Mouse (Mus musculus): ENCODE results near the gene Creb1. TPM values are rescaled to one million over a fixed set of nuclear protein-coding genes. Genes with fewer than 3 reads are reported as not detected.
A peak's percentile ranks its signal among the peaks of the same experiment; 100 is the strongest.
"Not testable (repeated sequence)": the region's sequence is repeated elsewhere in the genome, so short reads cannot be mapped to it uniquely, and the experiment has no call there.

Creb1 gene
- total RNA-seq, 2 experiments from 2014 or later: 28.9 to 32.6 TPM

DNA sequence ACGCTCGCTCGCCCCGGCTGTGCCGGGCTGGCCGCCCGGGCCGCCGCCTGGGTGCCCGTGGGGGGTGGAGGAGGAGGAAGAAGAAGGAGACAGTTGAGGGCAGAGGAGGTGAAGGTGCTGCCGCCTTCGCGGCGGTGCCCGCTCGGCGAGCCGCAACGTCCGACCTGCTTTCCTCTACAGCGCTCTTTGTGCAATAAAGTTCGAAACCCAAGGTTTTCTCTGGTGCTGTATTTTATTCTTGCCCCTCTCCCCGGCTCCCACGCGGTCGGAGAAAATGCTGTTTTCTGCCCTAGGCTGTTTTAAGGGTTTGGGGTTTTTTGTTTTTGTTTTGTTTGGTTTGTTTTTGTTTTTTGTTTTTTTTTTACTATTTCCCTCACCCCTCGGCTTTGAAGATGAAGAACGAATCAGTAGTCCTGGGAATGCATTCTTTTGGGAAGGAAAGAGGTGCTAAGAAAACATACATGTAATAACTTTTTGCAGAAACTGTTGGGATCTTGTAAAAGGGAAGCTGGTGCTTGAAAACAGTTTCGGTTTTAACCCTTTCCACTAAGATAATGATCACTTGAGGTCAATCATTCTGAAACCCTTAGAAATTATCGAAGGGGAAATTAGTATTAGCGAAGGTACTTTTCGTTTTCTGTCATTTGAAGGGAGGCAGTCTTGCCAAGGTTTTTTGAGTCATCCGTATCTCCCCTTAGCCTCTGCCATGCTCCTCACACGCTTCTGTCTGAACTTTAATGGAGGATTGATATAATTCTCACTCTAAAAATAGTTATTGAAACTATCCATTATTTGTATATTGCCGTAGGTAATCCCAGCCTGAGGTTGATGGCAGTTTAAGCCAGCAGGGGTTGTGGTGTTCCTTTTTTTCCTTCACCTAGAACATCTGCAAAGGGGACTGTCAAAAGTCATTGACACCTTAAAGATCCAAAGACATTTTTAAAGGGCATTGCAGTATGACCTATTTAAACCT, 1.3 kb downstream of the Creb1 start:
- DNase-seq (ENCODE audit: low spot score): peak; percentile 4
- intact Hi-C loops (cut with DNase I): loop anchor here (5.0 to 10.0 kb wide), 4 partner anchors 84 to 1359 kb away; partner anchors contain the start of genes Ccnyl1, Eef1b2, Mettl21a and Ndufs1

DNA sequence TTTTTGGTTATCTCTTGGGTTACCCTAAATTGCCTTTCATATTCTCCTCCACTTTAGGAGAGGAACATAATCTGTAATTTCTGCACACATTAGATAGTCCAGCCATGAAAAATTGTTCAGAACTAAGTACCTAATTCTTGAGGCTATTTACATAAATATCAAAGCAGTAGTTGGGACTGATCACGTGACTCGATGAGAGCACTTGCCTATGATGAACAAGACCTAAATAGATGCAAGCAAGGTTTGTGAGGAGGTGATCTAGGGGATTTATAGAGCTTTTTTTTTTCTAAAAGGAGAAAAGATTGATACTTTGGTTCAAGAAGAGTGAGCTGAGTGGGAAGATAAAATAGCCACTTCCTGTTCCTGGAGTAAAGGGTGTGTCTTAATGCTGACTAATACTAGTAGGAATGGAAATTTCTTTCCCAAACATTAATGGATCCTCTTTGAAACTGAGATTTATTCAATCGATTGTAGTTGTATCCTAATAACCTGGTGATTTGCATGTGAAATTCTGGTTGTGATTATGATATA, 6.5 kb downstream of the Creb1 start:
- DNase-seq (ENCODE audit: low spot score): no peak
- intact Hi-C loops (cut with DNase I): loop anchor here (10.0 kb wide), 2 partner anchors 504 to 1364 kb away; partner anchors contain the start of genes Eef1b2 and Ndufs1

DNA sequence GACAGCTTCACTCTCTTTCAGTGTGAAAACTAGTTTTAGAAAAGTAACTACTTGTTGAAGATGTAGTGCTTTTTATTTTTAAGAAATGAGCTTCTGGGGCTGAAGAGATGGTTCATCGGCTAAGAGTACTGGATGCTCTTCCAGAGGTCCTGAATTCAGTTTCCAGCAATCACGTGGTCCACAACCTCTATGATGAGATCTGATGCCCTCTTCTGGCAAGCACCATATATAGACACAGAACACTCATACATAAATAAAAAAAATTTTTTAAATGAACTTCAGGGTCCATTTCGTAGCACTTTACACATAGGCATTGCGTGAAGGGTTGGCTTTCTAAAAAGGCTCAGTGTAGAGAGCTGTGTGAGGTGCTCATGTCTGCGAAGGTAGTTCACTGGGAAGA, 11.3 kb downstream of the Creb1 start:
- no peak for DNase-seq (ENCODE audit: low spot score)
- intact Hi-C loops (cut with DNase I): no loop called here

DNA sequence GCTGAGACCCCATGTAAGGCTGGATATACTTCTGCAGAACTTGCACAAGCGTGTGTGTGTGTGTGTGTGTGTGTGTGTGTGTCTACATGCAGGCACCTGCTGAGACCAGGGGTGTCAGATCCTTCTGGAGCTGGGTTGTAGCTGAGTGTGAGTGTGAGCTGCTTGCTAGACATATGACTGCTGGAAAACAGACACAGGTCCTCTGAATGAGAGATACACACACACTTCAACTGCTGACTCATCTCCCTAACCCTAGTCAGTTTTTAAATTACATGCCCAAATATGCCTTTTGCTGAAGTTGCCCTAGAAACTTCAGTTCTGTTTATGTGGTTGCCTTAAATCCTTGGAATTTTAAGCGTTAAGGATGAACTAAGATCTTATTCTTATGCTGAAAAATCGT, 13.6 kb downstream of the Creb1 start:
- DNase-seq (ENCODE audit: low spot score): no peak
- intact Hi-C loops (cut with DNase I): no loop called here

DNA sequence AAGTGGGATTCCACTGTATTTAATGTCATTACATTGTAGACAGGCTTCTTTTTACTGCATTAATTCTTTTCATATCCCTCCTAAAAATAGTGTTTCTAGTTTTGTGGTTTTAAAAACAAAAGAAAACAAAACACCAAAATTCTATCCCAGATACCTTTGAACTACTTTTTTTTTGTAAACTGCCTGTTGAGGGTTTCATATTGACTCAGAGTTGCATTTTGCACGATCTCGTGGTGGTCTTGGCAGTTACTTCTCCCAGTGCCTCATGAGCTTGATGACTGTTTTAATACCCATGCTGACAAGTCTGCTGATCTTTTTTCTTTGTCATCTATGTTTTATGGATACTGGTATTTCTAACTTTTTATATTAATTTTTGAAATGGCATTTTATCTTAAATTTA, 16.9 kb downstream of the Creb1 start:
- no peak for DNase-seq (ENCODE audit: low spot score)
- intact Hi-C loops (cut with DNase I): no loop called here

DNA sequence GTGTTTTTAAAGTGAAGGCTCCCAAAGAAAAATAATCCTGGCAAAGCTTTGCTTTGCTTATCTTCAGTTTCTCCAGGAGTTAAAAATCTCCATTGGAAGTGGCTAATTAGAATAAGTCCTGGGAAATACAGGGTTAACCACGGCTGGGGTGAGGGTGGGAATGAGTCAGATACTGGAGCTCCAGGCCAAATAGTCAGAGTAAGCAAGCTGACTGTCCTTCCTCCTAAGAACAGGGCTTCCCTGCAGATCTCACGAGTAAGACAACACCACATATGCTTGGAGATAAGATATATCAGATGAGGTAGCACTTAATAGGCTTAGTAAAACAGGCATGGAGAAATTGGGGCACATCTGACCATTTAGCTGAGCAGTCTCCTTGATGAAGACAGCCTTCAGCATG, 19.5 kb downstream of the Creb1 start:
- no peak for DNase-seq (ENCODE audit: low spot score)
- intact Hi-C loops (cut with DNase I): no loop called here

DNA sequence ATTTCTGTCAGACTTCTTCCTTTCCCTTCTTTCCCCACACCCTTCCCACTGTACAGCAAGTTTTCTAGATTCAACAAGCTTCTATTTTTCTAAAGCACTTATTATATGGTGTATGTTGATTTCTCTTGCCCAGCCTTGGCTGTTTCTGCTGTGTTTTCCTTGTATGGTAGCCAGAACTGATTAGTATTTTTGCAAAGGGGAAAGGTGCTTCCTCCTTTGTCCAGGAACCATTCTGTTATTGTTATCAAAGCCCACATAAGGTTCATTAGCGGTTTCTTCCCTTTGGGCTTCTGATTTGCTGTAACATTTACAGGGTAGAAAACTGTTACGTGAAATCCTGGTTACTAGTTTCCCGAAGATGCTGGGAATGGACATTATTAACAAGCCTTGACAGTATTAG, 27.7 kb downstream of the Creb1 start:
- intact Hi-C loops (cut with DNase I): no loop called here
- DNase-seq (ENCODE audit: low spot score): no peak

DNA sequence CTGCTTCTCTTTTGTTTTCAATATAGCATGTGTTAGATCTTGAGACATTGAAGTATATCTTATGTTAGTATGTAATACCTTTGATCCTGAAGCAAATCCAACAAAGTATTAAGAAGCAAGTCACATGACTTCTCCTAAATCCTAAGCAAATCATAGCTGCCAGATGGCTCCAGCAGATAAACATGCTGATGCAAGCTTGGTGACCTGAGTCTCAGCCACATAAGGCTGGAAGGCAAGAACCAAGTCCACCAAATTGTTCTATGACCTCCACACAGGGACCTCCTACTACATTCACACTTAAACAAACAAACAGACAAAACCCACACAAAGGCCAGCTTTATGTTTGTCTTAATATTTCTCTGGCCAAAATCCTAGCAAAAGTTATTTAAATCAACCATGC, 35.8 kb downstream of the Creb1 start:
- DNase-seq (ENCODE audit: low spot score): no peak
- intact Hi-C loops (cut with DNase I): no loop called here

DNA sequence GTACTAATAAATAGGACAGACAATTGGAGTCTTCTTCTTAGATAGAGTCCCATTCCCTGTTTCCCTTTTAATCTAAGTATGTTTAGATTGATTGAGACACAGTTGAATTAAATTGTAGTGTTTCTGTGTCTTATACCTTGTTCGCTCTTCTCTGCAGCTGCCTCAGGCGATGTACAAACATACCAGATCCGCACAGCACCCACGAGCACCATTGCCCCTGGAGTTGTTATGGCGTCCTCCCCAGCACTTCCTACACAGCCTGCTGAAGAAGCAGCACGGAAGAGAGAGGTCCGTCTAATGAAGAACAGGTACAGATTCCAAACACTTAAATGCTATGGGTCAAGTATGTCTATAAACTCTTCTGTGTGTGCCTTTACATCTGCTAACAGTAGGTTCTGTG, 43.6 kb downstream of the Creb1 start:
- intact Hi-C loops (cut with DNase I): no loop called here
- DNase-seq (ENCODE audit: low spot score): no peak

DNA sequence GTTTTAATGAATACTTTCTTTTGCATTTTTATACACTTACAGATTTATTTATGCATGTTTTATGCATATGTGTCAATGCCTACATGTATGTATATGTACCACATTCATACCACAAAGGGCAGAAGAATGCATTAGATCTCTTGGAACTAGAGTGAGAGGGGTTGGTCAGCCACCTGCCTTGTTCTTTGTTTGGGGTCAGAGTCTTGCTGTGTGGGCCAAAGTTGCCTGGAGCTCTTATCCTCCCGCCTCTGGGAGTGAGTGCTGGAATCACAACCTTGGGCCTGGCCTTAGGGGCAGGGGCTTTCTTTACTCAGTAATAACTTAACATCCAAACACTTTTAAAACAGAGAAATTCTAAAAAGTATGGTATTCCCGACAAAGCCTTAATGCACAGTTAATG, 44.3 kb downstream of the Creb1 start:
- intact Hi-C loops (cut with DNase I): no loop called here
- DNase-seq (ENCODE audit: low spot score): no peak

DNA sequence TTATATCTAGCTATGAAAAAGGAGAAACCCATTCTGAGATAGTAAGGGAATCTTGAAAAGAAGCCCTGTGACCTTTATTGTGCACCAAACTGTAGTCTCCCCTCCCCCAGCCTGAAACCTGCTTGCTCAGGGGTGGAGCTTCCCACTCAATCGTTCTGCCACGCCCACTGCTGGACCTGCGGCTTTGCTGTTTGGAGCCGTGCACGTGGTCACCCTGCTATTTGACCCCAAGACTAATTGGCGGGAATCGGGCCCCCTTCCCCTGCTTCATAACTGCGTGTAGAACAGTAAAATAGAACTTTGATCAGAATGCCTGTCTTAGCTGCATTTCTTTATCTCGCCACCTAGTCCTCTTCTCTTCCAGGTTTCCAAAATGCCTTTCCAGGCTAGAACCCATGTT, 45.5 kb downstream of the Creb1 start:
- intact Hi-C loops (cut with DNase I); DNase-seq (ENCODE audit: low spot score): not testable (repeated sequence)

DNA sequence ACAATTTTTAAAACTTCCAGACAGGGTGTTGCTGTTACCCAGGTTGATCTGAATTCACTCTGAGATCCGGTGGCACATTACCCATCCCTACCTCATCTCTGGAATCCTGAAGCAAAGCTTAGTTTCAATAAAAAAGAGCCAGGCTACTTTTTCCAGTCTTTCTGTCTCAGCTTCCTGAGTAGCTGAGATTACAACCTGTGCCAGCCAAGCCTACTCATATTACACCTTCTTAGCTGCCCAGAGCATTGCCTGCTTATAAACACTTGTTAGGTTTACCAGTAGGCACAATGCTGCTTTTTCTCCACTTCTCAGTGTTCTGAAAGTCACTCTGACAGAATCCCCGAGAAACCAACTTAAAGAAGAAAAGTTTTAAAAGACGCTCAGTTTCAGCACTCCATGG, 46.4 kb downstream of the Creb1 start:
- intact Hi-C loops (cut with DNase I): no loop called here
- no peak for DNase-seq (ENCODE audit: low spot score)

DNA sequence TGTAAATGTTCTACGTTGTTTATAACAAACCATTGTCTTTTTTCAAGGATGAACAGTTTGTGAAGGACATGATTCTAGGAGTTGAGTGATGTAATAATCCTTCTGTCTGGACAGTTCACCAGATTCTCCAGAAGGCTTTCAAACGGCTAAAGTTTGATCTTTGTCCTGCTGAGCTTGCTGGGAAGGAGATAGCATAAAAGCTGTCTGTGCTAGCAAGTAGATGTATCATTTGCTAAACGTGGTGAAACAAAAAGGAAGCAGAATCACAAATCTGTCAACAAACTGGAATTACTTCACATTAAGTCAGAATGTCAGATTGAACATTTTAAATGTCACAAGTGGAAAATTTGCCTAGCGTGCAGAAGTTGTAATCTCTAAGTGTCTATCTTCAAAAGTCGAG, 66.5 kb downstream of the Creb1 start:
- intact Hi-C loops (cut with DNase I): no loop called here
- DNase-seq (ENCODE audit: low spot score): no peak

DNA sequence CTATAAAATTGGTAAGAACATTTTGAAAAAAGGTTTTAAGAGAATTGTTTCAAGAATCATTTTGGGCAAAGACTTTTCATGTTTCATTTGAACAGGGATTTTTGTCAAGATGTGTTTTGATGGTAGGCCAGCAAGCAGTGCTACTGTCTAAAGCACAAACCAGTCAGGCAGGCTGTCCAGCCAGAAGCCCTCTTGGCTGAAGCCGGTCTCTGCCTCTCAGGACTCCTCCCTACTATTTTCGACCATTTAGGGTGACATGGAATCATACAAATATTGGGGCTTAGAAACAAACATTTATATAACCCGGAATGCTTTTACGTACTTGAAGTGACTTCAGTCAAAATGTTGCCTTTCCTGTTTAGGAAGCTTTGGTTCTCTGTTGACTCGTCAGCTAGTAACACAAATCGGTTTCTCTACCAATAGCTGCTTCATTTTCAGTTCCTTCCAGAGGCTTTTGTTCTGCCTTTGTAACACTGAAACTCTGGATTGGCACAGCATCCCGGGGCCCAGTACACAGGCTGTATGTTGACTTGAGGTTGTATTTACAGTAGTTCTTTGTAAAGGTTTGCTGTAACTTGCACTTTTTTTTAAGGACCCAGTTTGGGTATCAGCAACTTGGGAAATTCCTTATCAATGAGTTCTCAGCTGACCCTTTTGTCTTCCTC, 68.1 kb downstream of the Creb1 start:
- intact Hi-C loops (cut with DNase I): no loop called here
- DNase-seq (ENCODE audit: low spot score): no peak

DNA sequence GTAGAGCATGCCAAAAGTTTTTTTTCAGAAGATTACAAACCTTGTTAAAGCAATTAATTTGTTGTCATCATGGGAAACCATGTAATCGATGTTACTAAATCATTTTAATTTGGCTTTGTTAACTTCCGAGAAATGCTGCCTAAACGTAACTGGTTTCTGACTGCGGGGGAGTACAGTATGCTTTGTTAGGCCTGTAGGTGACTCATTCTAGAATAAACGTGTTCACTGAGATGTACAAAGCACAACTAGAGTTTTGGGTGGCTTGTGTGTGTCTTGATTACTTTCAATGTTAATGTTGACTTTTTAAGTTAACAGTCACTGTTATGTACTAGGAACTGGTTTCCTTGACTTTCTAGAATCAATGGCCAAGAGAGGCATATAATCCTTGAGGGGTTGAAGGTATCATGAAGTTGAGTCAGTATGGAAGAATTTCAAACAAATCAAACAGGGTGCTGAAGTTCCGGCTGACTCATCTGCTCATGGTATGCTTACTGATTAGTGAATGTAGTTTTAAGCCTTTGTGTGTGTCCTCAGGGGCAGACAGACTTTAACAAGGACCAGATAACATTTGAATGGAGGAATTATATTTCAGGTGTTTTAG, 68.9 kb downstream of the Creb1 start:
- intact Hi-C loops (cut with DNase I): no loop called here
- DNase-seq (ENCODE audit: low spot score): no peak

DNA sequence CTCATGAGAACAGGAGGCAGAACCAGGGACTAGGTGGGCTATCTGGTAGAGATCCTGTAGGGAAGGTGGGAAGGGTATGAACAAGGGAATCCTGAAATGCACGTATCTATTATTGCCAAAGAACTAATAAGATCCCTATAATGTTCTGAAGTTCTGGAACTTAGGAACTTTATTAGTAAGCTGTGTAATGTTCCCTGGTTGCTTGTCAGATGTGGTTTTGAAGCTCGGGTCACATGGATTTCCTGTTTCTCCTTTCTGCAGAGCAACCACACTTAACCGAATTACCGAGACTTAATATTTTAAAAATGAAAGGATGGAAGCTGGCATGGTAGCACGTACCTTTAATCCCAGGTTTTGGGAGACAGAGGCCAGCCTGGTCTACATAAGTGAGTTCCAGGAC, 70.9 kb downstream of the Creb1 start:
- intact Hi-C loops (cut with DNase I): no loop called here

DNA sequence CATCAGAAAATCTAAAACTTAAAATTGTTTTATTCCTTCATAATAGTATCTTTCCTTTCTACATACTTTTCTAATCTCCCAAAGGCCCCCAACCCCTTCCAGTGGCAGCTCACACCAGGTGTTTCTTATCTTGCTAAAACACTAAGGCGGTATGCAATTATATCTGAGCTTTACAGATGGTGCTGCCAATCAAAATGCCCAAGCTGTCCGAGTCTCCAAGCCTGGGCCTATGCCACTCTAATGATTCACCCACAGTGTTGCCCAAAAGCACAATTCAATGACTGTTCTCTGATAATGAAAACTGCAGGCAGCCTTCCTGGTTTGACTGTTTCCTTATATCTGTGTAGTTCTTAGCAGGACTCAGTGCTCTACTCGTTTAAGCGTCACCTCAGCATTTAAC, 76.7 kb downstream of the Creb1 start:
- no peak for DNase-seq (ENCODE audit: low spot score)
- intact Hi-C loops (cut with DNase I): no loop called here

More for the DNA sequence above, 70.9 kb downstream of the Creb1 start:
- DNase-seq (ENCODE audit: low spot score): no peak

DNA sequence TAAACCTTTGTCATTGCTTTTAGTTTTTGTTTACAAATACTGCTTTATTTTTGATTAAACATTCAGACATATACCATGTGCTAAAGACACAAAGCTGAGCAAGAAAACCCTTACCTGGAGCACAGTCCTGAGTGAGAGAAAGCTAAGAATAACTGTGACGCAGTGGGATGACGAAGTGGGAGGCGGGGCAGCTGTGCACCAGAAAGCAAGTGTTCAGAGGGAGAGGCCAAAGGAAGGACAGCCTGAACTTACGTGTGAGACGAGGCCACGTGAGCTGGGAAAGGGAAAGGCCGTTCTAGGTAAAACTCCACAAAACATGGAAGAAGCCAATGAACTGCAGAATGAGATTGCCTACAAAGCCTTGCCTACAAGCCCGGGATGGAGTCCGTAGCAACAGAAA, 77.5 kb downstream of the Creb1 start:
- no peak for DNase-seq (ENCODE audit: low spot score)
- intact Hi-C loops (cut with DNase I): loop anchor here (10.0 kb wide), 1 partner anchor 375 kb away; no protein-coding TSS in a partner anchor

DNA sequence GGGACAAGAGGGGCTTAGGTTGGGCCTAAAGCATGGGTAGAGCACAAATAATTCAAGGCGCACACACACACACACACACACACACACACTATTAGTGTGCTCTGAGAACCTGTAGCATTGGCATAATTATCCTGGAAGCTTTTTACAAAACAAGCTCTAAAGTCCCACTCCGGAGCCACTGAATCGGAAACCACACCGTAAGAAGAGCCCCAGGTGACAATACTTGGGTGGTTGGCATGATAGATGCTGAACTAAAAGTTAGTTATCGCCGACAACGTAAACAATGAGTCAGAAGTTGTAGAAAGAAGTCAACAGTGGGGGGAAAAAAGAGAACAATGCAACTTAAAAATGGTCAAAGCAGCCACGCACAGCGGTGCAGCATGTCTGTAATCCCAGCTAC, 81.9 kb downstream of the Creb1 start:
- intact Hi-C loops (cut with DNase I): loop anchor here (10.0 kb wide), 1 partner anchor 370 kb away; no protein-coding TSS in a partner anchor
- DNase-seq (ENCODE audit: low spot score): no peak

DNA sequence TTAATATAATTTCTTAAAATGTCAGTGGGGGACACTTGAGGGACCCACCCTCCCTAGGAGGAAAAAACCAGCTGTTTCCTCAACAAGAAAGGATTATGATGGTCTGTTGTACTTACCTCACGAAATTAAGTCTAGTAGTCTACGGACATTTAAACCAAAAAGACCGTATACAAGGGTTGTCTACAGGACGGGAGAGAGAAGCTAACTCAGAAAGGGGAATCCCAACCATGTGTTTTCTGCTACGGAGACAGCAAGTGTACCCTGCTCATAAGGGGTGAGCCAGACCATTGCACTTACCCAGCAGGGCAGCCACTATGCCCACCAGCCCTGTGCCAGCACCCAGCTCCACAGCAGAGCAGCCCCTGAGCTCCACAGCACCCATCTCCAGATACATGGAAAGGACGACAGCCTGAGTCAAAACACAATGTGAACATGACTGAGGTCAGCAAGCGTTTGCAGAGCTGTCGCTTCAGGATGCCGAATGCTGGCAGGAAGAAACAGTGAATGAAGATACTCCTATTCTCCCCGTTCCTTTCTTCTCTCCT, 82.4 kb downstream of the Creb1 start:
- no peak for DNase-seq (ENCODE audit: low spot score)
- intact Hi-C loops (cut with DNase I): loop anchor here (5.0 to 10.0 kb wide), 4 partner anchors 83 to 397 kb away; partner anchors contain the start of gene Creb1

All from heart, postnatal 25 days (tissue).